Mouse (Mus musculus): ENCODE measurements around the gene Hbb-bh1.
A peak's percentile ranks its signal among the peaks of the same experiment; 100 is the strongest.
"Not testable (repeated sequence)": the region's sequence is repeated elsewhere in the genome, so short reads cannot be mapped to it uniquely, and the experiment has no call there.

Hbb-bh1 gene

DNA sequence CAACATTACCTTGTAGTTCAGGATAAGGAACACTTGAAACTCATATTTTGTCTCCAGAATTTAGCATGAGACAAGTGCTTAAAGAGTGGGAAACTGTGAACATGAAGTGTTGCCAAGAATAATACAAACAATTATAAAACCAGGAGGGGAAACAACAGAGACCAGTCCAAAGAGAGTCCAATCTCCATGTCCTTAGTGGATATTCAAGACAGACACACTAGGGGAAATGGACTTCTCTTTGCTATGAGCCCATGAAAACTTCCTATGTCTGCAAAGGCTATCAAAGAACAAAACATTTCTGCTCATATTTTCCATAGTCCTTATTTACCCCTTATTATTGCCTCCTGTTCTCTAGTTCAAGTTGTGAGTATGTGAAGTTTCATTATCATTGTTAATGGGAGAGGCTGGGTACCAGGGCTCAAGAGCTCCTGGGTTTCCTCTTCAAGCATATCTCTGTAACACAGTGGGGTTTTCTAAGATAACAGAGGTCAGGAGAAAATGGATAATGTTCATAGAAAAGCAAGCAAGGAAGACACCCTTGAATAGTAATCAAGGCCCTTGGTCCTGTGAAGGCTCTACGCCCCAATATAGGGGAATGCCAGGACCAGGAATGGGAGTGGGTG is 31.6 kb downstream of the Hbb-bh1 start:
- no peak for DNase-seq

DNA sequence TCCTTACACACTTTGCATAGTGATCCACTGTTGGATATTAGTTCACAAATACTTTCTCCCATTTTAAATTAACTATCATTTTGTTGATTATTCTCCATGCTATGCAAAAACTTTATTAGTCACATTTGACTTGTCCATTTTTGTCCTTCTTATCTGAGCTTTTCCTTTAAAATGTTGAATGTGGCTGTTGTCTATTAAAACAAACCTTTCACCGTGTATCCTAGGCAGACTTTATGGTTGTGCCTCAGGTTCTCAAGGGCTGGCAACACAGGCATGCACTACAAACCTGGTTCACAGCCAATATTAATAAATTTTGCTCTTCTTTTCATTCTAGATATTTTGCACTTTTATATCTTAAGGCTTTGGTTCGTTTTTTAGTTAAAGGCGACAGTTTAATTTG is 32.2 kb downstream of the Hbb-bh1 start:
- DNase-seq = no peak

DNA sequence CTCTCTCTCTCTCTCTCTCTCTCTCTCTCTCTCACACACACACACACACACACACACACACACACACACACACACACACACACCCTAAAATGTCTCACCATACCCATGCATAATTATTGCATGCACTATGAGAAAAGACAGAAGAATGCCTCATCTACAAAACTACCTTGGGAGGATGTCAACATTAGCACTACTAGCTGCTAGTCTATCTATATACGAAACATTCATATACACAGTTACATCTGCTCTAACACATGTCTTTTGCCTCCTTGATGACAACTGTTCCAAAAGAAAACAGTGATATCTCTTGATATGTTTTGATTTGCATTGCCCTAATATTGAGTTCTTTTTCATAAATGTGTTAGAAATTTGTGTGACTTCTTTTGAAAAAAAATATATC is 32.7 kb downstream of the Hbb-bh1 start:
- no peak for DNase-seq

DNA sequence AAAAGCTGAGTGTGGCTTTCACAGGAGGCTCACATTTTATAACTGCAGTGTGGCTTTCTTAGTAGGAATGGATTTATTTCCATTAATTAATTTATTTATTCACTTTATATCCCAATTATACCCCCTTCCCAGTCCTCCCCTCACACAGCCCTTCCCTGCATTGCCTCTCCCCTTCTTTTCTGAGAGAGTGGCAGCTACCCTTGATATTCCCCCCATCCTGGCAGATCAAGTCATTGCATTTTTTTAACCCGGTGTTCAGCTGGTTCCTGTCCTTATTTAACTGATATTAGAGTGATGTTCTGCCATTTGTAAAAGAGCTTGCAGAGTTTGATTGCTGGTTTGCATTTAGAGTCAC is 33.2 kb downstream of the Hbb-bh1 start:
- no peak for DNase-seq

DNA sequence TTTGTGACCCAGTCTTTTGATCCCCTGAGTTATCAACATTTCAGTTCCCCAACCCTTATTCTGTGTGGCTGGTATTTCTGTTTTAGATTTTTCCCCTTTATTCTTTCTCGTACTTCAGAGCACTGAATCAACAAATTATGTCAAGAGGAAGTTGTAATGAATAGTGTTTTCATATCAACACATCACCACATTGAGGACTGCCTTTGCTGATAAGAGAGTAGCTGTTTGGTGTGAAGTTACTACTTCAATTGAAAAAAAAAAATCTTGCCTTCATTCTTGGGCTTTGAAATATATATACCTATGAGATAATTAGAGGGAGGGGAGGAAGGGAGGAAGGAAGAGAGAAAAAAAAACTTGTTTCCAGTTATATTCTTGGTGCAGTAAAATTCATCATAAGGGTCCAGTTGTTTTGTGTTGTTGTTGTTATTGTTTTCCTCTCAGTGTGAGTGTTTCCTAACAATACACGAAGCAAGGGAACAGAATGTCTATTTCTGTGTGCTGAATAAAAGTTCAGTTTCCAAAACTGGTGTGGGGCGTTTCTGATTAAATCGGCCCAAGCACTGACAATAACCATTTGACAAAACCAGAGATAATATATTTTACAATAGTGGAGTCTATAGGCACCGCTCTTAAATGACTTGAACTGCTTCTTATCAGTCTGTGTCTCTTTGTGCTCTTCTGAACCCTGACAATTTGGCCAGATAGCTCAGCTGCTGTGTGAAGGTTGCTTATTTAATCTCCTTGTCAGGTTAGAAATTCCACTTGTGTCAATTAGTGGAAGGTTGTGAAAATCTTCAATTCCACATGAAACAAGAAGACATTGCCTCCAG is 33.8 kb downstream of the Hbb-bh1 start:
- no peak for DNase-seq

DNA sequence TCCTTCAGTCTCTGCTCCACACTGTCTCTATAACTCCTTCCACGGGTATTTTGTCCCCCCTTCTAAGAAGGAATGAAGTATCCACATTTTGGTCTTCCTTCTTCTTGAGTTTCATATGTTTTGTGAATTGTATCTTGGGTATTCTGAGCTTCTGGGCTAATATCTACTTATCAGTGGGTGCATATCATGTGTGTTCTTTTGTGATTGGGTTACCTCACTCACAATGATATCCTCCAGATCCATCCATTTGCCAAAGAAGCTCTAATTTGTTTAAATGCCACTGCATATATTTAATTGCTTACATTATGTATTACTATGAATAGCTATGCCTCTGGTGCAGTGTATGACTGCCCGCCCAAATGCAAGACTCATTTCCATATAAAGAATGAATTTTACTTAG is 34.8 kb downstream of the Hbb-bh1 start:
- not testable (repeated sequence) for DNase-seq

DNA sequence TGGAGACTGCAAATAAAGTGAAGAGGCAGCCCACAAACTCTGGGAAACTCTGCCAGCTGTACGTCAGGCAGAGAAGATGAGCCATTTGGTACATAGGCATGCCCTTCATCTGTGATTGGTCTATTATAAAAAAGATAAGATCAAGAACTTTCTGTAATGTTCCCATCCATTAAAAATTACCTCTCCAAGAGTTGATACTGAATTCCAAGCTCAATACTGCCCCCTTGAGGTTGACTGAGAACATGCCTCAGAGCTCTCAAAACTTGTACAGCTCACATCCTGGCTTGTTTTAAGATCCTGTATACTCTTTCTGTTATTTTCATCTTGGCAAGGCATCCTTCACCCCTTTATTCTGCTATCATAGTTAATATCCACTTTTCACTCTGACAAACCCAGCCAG is 36.1 kb downstream of the Hbb-bh1 start:
- DNase-seq = no peak

DNA sequence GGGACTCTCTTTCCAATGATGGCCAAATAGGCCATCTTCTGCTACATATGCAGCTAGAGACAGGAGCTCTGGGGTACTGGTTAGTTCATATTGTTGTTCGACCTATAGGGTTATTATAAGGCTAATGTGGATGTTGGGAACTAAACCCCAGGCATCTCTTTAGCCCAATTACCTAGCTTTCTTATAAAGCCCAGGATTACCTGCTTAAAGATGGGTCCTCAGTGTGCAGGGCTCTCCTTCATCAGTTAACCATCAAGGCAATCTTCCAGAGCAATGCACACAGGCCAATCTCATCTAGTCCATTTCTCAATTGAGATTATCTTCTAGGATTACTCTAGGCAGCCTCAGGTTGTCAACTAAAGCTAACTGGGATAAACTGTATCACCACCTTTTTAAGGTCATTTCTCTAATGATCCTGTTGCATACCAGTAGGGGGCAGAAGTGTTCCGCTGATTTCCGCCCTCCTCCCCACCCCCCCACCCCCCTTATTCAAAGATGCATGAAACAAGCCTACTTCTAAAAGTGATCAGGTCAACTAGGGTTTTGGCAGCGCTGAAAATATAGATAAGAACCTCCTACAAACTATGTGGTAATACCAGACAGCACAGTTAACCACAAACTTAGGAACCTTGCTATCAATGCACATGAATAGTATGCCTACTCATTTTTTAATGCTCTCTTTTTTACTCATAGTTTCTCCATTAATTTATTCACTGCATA is 50.1 kb downstream of the Hbb-bh1 start:
- DNase-seq = peak; percentile 18

DNA sequence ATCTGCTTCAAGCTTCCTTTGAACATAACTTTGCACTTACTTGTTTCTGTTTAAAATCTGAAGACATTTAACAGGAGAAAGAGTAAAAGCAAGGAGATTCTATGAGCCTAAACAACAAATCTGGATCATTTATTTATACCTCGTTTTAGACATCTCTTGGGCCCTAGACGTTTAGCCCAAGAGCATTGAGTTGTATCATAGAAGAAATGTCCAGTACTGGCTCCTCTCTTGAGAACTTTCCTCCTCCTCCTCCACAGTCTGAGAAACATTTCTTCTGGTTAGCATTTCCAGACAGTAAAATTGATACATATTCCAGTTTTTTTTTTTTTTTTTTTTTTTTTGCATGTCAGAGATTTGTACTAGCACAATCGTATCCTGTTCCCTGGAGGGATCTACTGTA is 51.2 kb downstream of the Hbb-bh1 start, which contains the start of gene Olfr67:
Gene Olfr67, minus strand, starts transcription at position 101 of the 400 bp plus-strand sequence.
- no peak for DNase-seq

Data from heart, adult 11 months (tissue).